ENCODE assay signal across 13 mouse cellular contexts in genomic region chr3:83801649-83802155, GRCm38 (mm10). TPM values are rescaled to one million over a fixed set of nuclear protein-coding genes. Genes with fewer than 3 reads are reported as not detected.
DNase-seq lines count a peak whose midpoint lies in the region; ATAC-seq and TF ChIP-seq lines count a peak whose summit lies in the region.
"Had no signal": no experiment of that assay in that cellular context is flagged by ENCODE, and none has a peak within 500 bp of the region (broad histone marks: within the 10 kb centered on the region; RNA-seq: fewer than 3 reads in every experiment).

No protein-coding gene starts in this region.

- no peak overlapping the region for H3K9ac ChIP-seq in hindbrain, postnatal 0 days (replicated peaks; ENCODE audit: low read length)
- H3K9ac ChIP-seq in hindbrain, embryonic 14.5 days, result no peak overlapping the region
- H3K9ac ChIP-seq: embryonic facial prominence, embryonic 13.5 days; forebrain, embryonic 13.5 days had no signal

- no peaks in the 10 kb centered on the region for H3K36me3 ChIP-seq in hindbrain, postnatal 0 days (ENCODE audit: insufficient read depth, low read length)
- no peaks in the 10 kb centered on the region for H3K36me3 ChIP-seq in hindbrain, embryonic 14.5 days (replicated peaks; ENCODE audit: control insufficient read depth, insufficient read depth)
- no peaks in the 10 kb centered on the region for H3K36me3 ChIP-seq in testis, adult 2 months (ENCODE audit: control insufficient read depth, insufficient read depth, low read length)
- H3K36me3 ChIP-seq in splenic B cell, adult 2 months (ENCODE audit: control insufficient read depth, insufficient read depth, low read length, poor library complexity, severe bottlenecking), result no peaks in the 10 kb centered on the region
- H3K36me3 ChIP-seq: embryonic facial prominence, embryonic 13.5 days had no signal

- no peaks in the 10 kb centered on the region for H3K9me3 ChIP-seq in hindbrain, postnatal 0 days (ENCODE audit: low read length)
- peaks cover 6% of the 10 kb centered on the region; the same call in 1 of the 2 replicates for H3K9me3 ChIP-seq in hindbrain, embryonic 14.5 days (ENCODE audit: control insufficient read depth, low read length)
- H3K9me3 ChIP-seq: embryonic facial prominence, embryonic 13.5 days; forebrain, embryonic 13.5 days had no signal

- H3K4me3 ChIP-seq in hindbrain, postnatal 0 days (ENCODE audit: low read length), result no peak overlapping the region
- H3K4me3 ChIP-seq in hindbrain, embryonic 14.5 days (replicated peaks; ENCODE audit: low read length), result no peak overlapping the region
- no peak overlapping the region for H3K4me3 ChIP-seq in testis, adult 2 months (ENCODE audit: control insufficient read depth, low read depth, low read length)
- H3K4me3 ChIP-seq: embryonic facial prominence, embryonic 13.5 days; forebrain, embryonic 13.5 days; megakaryocyte, embryonic 14.5 days had no signal

- TF ChIP-seq CTCF in hindbrain, postnatal 0 days (IDR thresholded peaks at IDR 0.05; ENCODE audit: low read depth), result peak; percentile 27
- TF ChIP-seq CTCF in testis, adult 2 months (IDR thresholded peaks at IDR 0.05; ENCODE audit: control insufficient read depth, insufficient read depth, insufficient replicate concordance, low read depth, low read length), result peak; percentile 50; the same call in 1 of the 2 replicates

- H3K4me2 ChIP-seq in hindbrain, postnatal 0 days (ENCODE audit: low read depth, low read length), result no peak overlapping the region
- no peak overlapping the region for H3K4me2 ChIP-seq in hindbrain, embryonic 14.5 days (replicated peaks)
- H3K4me2 ChIP-seq: embryonic facial prominence, embryonic 13.5 days; forebrain, embryonic 13.5 days had no signal

- H3K4me1 ChIP-seq in hindbrain, postnatal 0 days (ENCODE audit: insufficient read depth, low read length), result no peaks in the 10 kb centered on the region
- no peaks in the 10 kb centered on the region for H3K4me1 ChIP-seq in hindbrain, embryonic 14.5 days (replicated peaks; ENCODE audit: control insufficient read depth, insufficient read depth, low read length)
- H3K4me1 ChIP-seq in testis, adult 2 months (ENCODE audit: control insufficient read depth, insufficient read depth, low read length), result no peaks in the 10 kb centered on the region; the same call in 1 of the 2 replicates
- H3K4me1 ChIP-seq: forebrain, embryonic 13.5 days had no signal

- DNase-seq in hindbrain, postnatal 0 days (ENCODE audit: low spot score), result no peak
- DNase-seq in hindbrain, embryonic 14.5 days (ENCODE audit: low spot score), result no peak
- DNase-seq in testis, postnatal 10 days (ENCODE audit: low spot score), result no peak
- peak; percentile 60 for DNase-seq in ZHBTc4 (ENCODE audit: low read depth, low spot score)
- DNase-seq in splenic B cell, adult 2 months (ENCODE audit: low read depth, low spot score), result peak; percentile 39
- DNase-seq: gastrocnemius, postnatal 25 days; right cerebral cortex, postnatal 25 days had no signal

- TF ChIP-seq POLR2A in testis, adult 2 months (IDR thresholded peaks at IDR 0.05; ENCODE audit: control insufficient read depth, low read depth, low read length), result no peak

- no peaks in the 10 kb centered on the region for H3K27me3 ChIP-seq in hindbrain, postnatal 0 days (ENCODE audit: insufficient read depth, low read length)
- H3K27me3 ChIP-seq in hindbrain, embryonic 14.5 days (ENCODE audit: control insufficient read depth, insufficient read depth, low read length), result no peaks in the 10 kb centered on the region
- no peaks in the 10 kb centered on the region for H3K27me3 ChIP-seq in testis, adult 2 months (ENCODE audit: control insufficient read depth, insufficient read depth, low read length)
- no peaks in the 10 kb centered on the region for H3K27me3 ChIP-seq in splenic B cell, adult 2 months (ENCODE audit: control insufficient read depth, insufficient read depth, low read length, poor library complexity, severe bottlenecking)
- H3K27me3 ChIP-seq: embryonic facial prominence, embryonic 13.5 days; forebrain, embryonic 13.5 days had no signal

- ATAC-seq in hindbrain, postnatal 0 days, result no peak
- no peak for ATAC-seq in hindbrain, embryonic 14.5 days (ENCODE audit: low FRiP score)
- ATAC-seq in megakaryocyte-erythroid progenitor cell, adult 5-6 weeks (replicated peaks; ENCODE audit: low FRiP score, low TSS enrichment, poor library complexity, severe bottlenecking), result no peak
- no peak for ATAC-seq in activated CD4-positive, CD25-positive, alpha-beta regulatory T cell, adult 4 months
- ATAC-seq: forebrain, embryonic 13.5 days had no signal

- 95% methylated on average over 4 of the region's 4 CpGs for WGBS in hindbrain, postnatal 0 days
- WGBS in hindbrain, embryonic 14.5 days, result 98% methylated on average over 4 of the region's 4 CpGs

- H3K27ac ChIP-seq in hindbrain, postnatal 0 days, result no peak overlapping the region
- H3K27ac ChIP-seq in hindbrain, embryonic 14.5 days, result no peak overlapping the region
- H3K27ac ChIP-seq in testis, adult 2 months (ENCODE audit: control insufficient read depth, insufficient read depth, low read depth, low read length), result no peak overlapping the region
- H3K27ac ChIP-seq: embryonic facial prominence, embryonic 13.5 days; forebrain, embryonic 13.5 days had no signal

RNA-seq across cellular contexts. Expression of gene Sfrp2, which starts 35.6 kb away (rescaled TPM):
- 44.5 and 76.9 TPM in 2 replicates for total RNA-seq in hindbrain, postnatal 0 days (2014; rRNA removed)
- 38.0 and 38.4 TPM in 2 replicates for polyA plus RNA-seq in hindbrain, postnatal 0 days (2015; fragmentation: Nextera tagmentation; extraction: Ambion mirVana)
- 54.8 and 76.0 TPM in 2 replicates for polyA plus RNA-seq in hindbrain, embryonic 14.5 days (2014; fragmentation: Nextera tagmentation; extraction: Ambion mirVana)
- 0.67 and 4.2 TPM in 2 replicates for polyA plus RNA-seq in testis, adult 2 months (2012; rRNA removed)
- total RNA-seq in megakaryocyte-erythroid progenitor cell, adult 5-6 weeks (2014; fragmentation: Nextera tagmentation), result not detected in 2 replicates
- not detected in 2 replicates for total RNA-seq in megakaryocyte-erythroid progenitor cell, adult 5-6 weeks (2017)
- 10 to 100 TPM in 1 of 2 experiments, 1 to 10 TPM in 1; 4.7 to 10.3 TPM for polyA plus RNA-seq in activated CD4-positive, CD25-positive, alpha-beta regulatory T cell, adult 4 months (2017; shearing (Covaris generic))

RNA-seq across cellular contexts. Expression of gene Tlr2, which starts 39.9 kb away (rescaled TPM):
- total RNA-seq in hindbrain, postnatal 0 days (2014; rRNA removed), result 1.5 and 1.9 TPM in 2 replicates
- 0.88 and 1.2 TPM in 2 replicates for polyA plus RNA-seq in hindbrain, postnatal 0 days (2015; fragmentation: Nextera tagmentation; extraction: Ambion mirVana)
- polyA plus RNA-seq in hindbrain, embryonic 14.5 days (2014; fragmentation: Nextera tagmentation; extraction: Ambion mirVana), result 1.1 and 1.2 TPM in 2 replicates
- polyA plus RNA-seq in testis, adult 2 months (2012; rRNA removed), result 0.14 and 0.21 TPM in 2 replicates
- total RNA-seq in megakaryocyte-erythroid progenitor cell, adult 5-6 weeks (2014; fragmentation: Nextera tagmentation), result not detected in 2 replicates
- total RNA-seq in megakaryocyte-erythroid progenitor cell, adult 5-6 weeks (2017), result 0.19 and 0.88 TPM in 2 replicates
- polyA plus RNA-seq in activated CD4-positive, CD25-positive, alpha-beta regulatory T cell, adult 4 months (2017; shearing (Covaris generic)), result 1 to 10 TPM; 2.1 to 2.6 TPM

Comparison
In these comparisons a context has a peak if more than half of its experiments do, and no peak if none do; other contexts are left out.
1. DNase-seq: peak in ZHBTc4 (single experiment) and splenic B cell, adult 2 months (single experiment); none in hindbrain, postnatal 0 days (single experiment), hindbrain, embryonic 14.5 days (single experiment) and testis, postnatal 10 days (single experiment).